Mouse (Mus musculus) lung, postnatal 0 days (tissue): ENCODE data around the gene Ltc4s. TPM values are rescaled to one million over a fixed set of nuclear protein-coding genes. Genes with fewer than 3 reads are reported as not detected.

Experiments used
- ATAC-seq: fragments of 200-750 bp; cut with Nextera tagmentation; 2 replicates; pipeline ENCODE4 v1.8.0; 2017; ENCODE audit warnings: moderate library complexity
- DNase-seq: peaks from one replicate; pipeline ENCODE4 v3.0.0-alpha.2; 2016; ENCODE audit warnings: low spot score
- H3K27ac ChIP-seq: fragments of 300-500 bp; sonication (generic); 2 replicates; pipeline ENCODE4 v1.5.1; 2014; ENCODE audit warnings: antibody characterized with exemption, mild to moderate bottlenecking, low read length, mixed read lengths
- H3K27me3 ChIP-seq: fragments of 300-500 bp; sonication (generic); replicated peaks from 2 replicates; pipeline ENCODE4 v1.6.1; 2014; ENCODE audit warnings: low read length, mixed read lengths; ENCODE audit not compliant: insufficient read depth
- H3K36me3 ChIP-seq: fragments of 300-500 bp; sonication (generic); 2 replicates; pipeline ENCODE4 v1.6.1; 2014; ENCODE audit warnings: low read length, mixed read lengths; ENCODE audit not compliant: insufficient read depth
- H3K4me1 ChIP-seq: fragments of 300-500 bp; sonication (generic); 2 replicates; pipeline ENCODE4 v1.6.1; 2014; ENCODE audit warnings: antibody characterized with exemption, low read depth, low read length, mixed read lengths; ENCODE audit not compliant: insufficient read depth
- H3K4me2 ChIP-seq: fragments of 300-500 bp; sonication (generic); replicated peaks from 2 replicates; pipeline ENCODE4 v1.6.1; 2014; ENCODE audit warnings: low read depth, mild to moderate bottlenecking, low read length, moderate library complexity, mixed read lengths
- H3K4me3 ChIP-seq: fragments of 300-500 bp; sonication (generic); 2 replicates; pipeline ENCODE4 v1.5.1; 2014; ENCODE audit warnings: low read depth, low read length
- H3K9ac ChIP-seq: fragments of 300-500 bp; sonication (generic); replicated peaks from 2 replicates; pipeline ENCODE4 v1.6.1; 2014; ENCODE audit warnings: low read depth, mild to moderate bottlenecking
- H3K9me3 ChIP-seq: fragments of 300-500 bp; sonication (generic); 2 replicates; pipeline ENCODE4 v1.6.1; 2016; ENCODE audit warnings: low read length, mixed read lengths
- CTCF ChIP-seq: IDR thresholded peaks from 2 replicates; pipeline ENCODE4 v1.5.1; 2016; ENCODE audit warnings: antibody characterized with exemption, mild to moderate bottlenecking
- EP300 ChIP-seq: IDR thresholded peaks from 2 replicates; pipeline ENCODE4 v1.6.1; 2016; ENCODE audit warnings: antibody characterized with exemption, mild to moderate bottlenecking, control low read depth
- WGBS: fragments of 180-500 bp; shearing (Covaris S2); extraction: QIAGEN DNeasy Blood & Tissue Kit; methylation state at CpG from one replicate; pipeline ENCODE4 v1.1.7; 2014; 5-methylcytosine and 5-hydroxymethylcytosine counted together
- polyA plus RNA-seq: library from polyadenylated mRNA; unstranded; fragments of >200 nt; fragmentation: Nextera tagmentation; extraction: Ambion mirVana; gene quantifications from 2 replicates; pipeline ENCODE4 v1.2.1, GENCODE M21; 2015

Gene Ltc4s
- polyA plus RNA-seq, 1 experiment from 2014 or later = 21.9 TPM

GRCm38 (mm10) chr11:50233993-50234392 lies 4.4 kb downstream of the Ltc4s start:
- DNase-seq = no peak
- Histone ChIP-seq H3K27ac (no peak overlapping the region), H3K27me3 (no peaks in the 10 kb centered on the region), H3K36me3 (peaks cover 34% of the 10 kb centered on the region; the same call in 1 of the 2 replicates), H3K9ac (no peak overlapping the region), H3K9me3 (no peaks in the 10 kb centered on the region), H3K4me2 (no peak overlapping the region), H3K4me3 (no peak overlapping the region), H3K4me1 (peaks cover 13% of the 10 kb centered on the region; the same call in 1 of the 2 replicates)
- no peak for ATAC-seq
- TF ChIP-seq CTCF (peak; percentile 49), EP300 (no peak)
- 85% methylated on average over 11 of the region's 11 CpGs for WGBS

DNA sequence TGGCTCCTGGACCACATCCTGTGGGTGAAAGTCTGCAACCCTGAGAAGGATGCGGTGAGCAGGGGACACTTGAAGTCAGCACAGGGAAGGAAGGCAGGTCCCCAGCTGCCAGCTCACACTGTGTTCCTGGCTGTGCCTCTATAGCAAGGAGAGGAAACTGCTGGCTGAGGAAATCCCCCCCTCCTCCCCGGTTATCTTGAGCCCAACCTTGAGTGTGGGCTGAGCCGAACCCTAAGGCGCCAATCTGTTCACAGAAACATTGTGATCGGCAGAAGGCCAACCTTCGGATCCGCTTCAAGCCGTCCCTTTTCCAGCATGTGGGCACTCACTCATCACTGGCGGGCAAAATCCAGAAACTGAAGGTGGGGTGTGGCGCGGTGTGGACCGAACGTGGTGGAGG lies 5.4 kb downstream of the Ltc4s start:
- no peak for ATAC-seq
- Histone ChIP-seq H3K36me3 (peaks cover 34% of the 10 kb centered on the region; the same call in 1 of the 2 replicates), H3K27ac (no peak overlapping the region), H3K4me3 (no peak overlapping the region), H3K4me1 (peaks cover 18% of the 10 kb centered on the region; the same call in 1 of the 2 replicates), H3K27me3 (no peaks in the 10 kb centered on the region), H3K4me2 (no peak overlapping the region), H3K9me3 (no peaks in the 10 kb centered on the region), H3K9ac (no peak overlapping the region)
- DNase-seq = no peak
- 94% methylated on average over 13 of the region's 13 CpGs for WGBS
- TF ChIP-seq CTCF = no peak
- no peak for TF ChIP-seq EP300

DNA sequence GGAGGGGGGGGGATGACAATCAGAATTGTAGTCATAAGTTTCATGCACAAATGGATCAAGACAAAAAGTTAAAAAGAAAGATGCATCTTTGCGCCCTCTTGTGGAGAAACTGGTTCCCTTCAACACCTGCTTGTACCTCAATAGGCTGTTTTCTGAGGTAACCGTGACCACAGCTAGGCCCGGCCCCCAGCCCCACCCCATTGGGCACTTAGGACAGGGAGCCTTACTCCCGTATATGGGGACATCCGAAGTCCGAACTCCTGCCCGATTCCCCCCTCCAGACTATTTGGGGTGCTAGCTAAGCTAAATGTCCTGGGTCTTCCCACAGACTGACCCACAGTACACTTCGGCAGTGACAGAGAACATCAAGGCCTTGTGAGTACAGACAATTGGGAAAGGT lies 7.0 kb downstream of the Ltc4s start:
- DNase-seq (peak; percentile 86), ATAC-seq (peak; percentile 44)
- Histone ChIP-seq H3K4me2 (peak overlapping the region; percentile 50), H3K27me3 (no peaks in the 10 kb centered on the region), H3K9me3 (no peaks in the 10 kb centered on the region), H3K4me1 (peaks cover 20% of the 10 kb centered on the region; the same call in 1 of the 2 replicates), H3K4me3 (0 out of 2 replicates have a peak overlapping the region, but pooled peaks have one; percentile 2), H3K36me3 (peaks cover 34% of the 10 kb centered on the region; the same call in 1 of the 2 replicates), H3K9ac (no peak overlapping the region), H3K27ac (no peak overlapping the region)
- TF ChIP-seq EP300 = no peak
- TF ChIP-seq CTCF = peak; percentile 74
- WGBS = 36% methylated on average over 8 of the region's 8 CpGs

- H3K9ac ChIP-seq = no peak overlapping the region
- no peaks in the 10 kb centered on the region for H3K27me3 ChIP-seq
- peak overlapping the region; percentile 50 for H3K4me2 ChIP-seq
- TF ChIP-seq CTCF (no peak), EP300 (no peak)
- no peak overlapping the region for H3K27ac ChIP-seq
- WGBS = 46% methylated on average over 45 of the region's 45 CpGs
- peaks cover 26% of the 10 kb centered on the region; the same call in 1 of the 2 replicates for H3K4me1 ChIP-seq
- ATAC-seq (peak; percentile 23; the same call in 1 of the 2 replicates), DNase-seq (no peak)
- peaks cover 34% of the 10 kb centered on the region; the same call in 1 of the 2 replicates for H3K36me3 ChIP-seq
- 0 out of 2 replicates have a peak overlapping the region, but pooled peaks have one; percentile 2 for H3K4me3 ChIP-seq
- H3K9me3 ChIP-seq = no peaks in the 10 kb centered on the region
Measured at GRCm38 (mm10) chr11:50230481-50231304, 7.7 kb downstream of the Ltc4s start.

DNA sequence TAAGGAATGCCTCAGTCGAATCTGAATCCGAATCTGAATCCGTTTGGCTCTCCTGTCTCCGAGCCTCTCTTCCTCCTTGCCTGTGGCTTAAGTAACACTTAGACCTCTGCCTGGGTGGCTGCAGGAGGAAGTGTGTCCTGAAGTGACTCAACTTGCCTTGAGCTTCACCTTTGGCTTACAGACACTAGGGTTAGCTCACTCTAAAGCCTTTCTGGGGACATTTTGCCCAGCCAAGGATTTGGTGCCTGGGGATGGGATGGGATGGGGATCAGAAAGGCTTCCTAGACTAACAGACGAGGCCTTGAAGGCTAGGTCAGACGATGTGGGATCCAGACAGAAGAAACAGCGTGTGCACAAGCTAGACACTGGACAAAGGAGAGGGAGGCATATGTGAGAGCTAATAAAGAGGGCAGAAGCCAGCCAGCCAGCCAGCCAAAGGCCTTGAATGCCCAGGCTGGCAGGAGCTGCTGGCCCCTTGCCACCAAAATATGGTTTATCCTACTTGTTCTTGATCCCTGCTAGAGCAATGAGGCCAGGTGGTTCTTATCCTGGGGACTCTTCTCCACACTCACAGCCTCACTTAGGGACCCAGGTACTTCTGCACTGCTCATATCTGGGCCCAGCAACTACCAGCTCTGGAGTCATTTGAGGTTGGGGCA lies 9.0 kb downstream of the Ltc4s start:
- no peak overlapping the region for H3K4me2 ChIP-seq
- no peaks in the 10 kb centered on the region for H3K9me3 ChIP-seq
- WGBS = 55% methylated on average over 7 of the region's 7 CpGs
- peaks cover 26% of the 10 kb centered on the region; the same call in 1 of the 2 replicates for H3K4me1 ChIP-seq
- DNase-seq (peak; percentile 55), ATAC-seq (no peak)
- H3K36me3 ChIP-seq = peaks cover 26% of the 10 kb centered on the region; the same call in 1 of the 2 replicates
- H3K9ac ChIP-seq = no peak overlapping the region
- no peak overlapping the region for H3K27ac ChIP-seq
- H3K4me3 ChIP-seq = no peak overlapping the region
- no peak for TF ChIP-seq EP300
- TF ChIP-seq CTCF = no peak
- H3K27me3 ChIP-seq = no peaks in the 10 kb centered on the region

DNA sequence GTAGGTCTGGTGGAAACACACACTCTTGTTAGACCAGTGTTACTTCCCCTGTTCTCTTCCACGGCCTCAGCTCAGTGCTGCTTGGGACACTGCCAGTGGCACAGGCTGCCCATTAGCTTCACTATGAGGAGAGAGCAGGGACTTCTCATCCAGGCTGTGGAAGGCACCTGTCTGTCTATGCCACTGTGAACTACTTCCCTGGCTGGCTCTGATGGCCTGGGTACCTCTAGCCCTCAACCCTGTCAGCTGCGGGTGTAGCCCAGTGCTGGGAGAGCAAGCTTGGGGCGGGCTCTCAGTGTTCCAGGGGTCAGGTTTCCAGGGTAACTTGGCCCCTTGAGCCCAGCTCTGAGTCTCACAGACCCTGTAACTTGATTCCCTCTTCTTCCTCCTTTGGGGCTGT lies 9.6 kb downstream of the Ltc4s start:
- Histone ChIP-seq H3K4me3 (no peak overlapping the region), H3K27me3 (no peaks in the 10 kb centered on the region), H3K4me2 (no peak overlapping the region), H3K36me3 (peaks cover 24% of the 10 kb centered on the region; the same call in 1 of the 2 replicates), H3K9ac (no peak overlapping the region), H3K4me1 (peaks cover 29% of the 10 kb centered on the region; the same call in 1 of the 2 replicates), H3K27ac (no peak overlapping the region), H3K9me3 (no peaks in the 10 kb centered on the region)
- WGBS = 33% methylated on average over 3 of the region's 3 CpGs
- ATAC-seq (no peak), DNase-seq (no peak)
- TF ChIP-seq EP300 = no peak
- no peak for TF ChIP-seq CTCF
